Mouse (Mus musculus) heart, embryonic 16.5 days (tissue): ENCODE measurements around the gene Nr1d2. TPM values are rescaled to one million over a fixed set of nuclear protein-coding genes. Genes with fewer than 3 reads are reported as not detected.
A peak's percentile ranks its signal among the peaks of the same experiment; 100 is the strongest.
"Not testable (repeated sequence)": the region's sequence is repeated elsewhere in the genome, so short reads cannot be mapped to it uniquely, and the experiment has no call there.

Experiments
- ATAC-seq: fragments of 200-750 bp; cut with Nextera tagmentation; replicated peaks from 2 replicates; pipeline ENCODE4 v1.8.0; 2017; ENCODE audit warnings: moderate number of reproducible peaks; ENCODE audit not compliant: insufficient read depth, low FRiP score; ENCODE audit errors: extremely low read depth
- H3K27ac ChIP-seq: fragments of 300-500 bp; sonication (generic); 2 replicates; pipeline ENCODE4 v1.5.1; 2014; ENCODE audit warnings: mild to moderate bottlenecking, low read length, control low read depth, moderate library complexity
- H3K27me3 ChIP-seq: fragments of 300-500 bp; sonication (generic); 2 replicates; pipeline ENCODE4 v1.6.1; 2014; ENCODE audit warnings: low read length, mixed read lengths; ENCODE audit not compliant: control insufficient read depth, insufficient read depth
- H3K36me3 ChIP-seq: fragments of 300-500 bp; sonication (generic); 2 replicates; pipeline ENCODE4 v1.6.1; 2014; ENCODE audit not compliant: control insufficient read depth, insufficient read depth
- H3K4me1 ChIP-seq: fragments of 300-500 bp; sonication (generic); 2 replicates; pipeline ENCODE4 v1.6.1; 2014; ENCODE audit warnings: low read length, mixed read lengths; ENCODE audit not compliant: control insufficient read depth, insufficient read depth
- H3K4me2 ChIP-seq: fragments of 300-500 bp; sonication (generic); 2 replicates; pipeline ENCODE4 v1.6.1; 2014; ENCODE audit warnings: low read depth, mild to moderate bottlenecking, control low read depth, low read length
- H3K4me3 ChIP-seq: fragments of 300-500 bp; sonication (generic); 2 replicates; pipeline ENCODE4 v1.5.1; 2014; ENCODE audit warnings: mild to moderate bottlenecking, control low read depth, low read length
- H3K9ac ChIP-seq: fragments of 300-500 bp; sonication (generic); 2 replicates; pipeline ENCODE4 v1.6.1; 2014; ENCODE audit warnings: low read length, control low read depth
- H3K9me3 ChIP-seq: fragments of 300-500 bp; sonication (generic); replicated peaks from 2 replicates; pipeline ENCODE4 v1.6.1; 2016; ENCODE audit warnings: low read length; ENCODE audit not compliant: control insufficient read depth
- WGBS: fragments of 180-500 bp; shearing (Covaris S2); extraction: QIAGEN DNeasy Blood & Tissue Kit; methylation state at CpG from one replicate; pipeline ENCODE4 v1.1.7; 2014; 5-methylcytosine and 5-hydroxymethylcytosine counted together
- polyA plus RNA-seq: library from polyadenylated mRNA; unstranded; fragments of >200 nt; fragmentation: Nextera tagmentation; extraction: Ambion mirVana; gene quantifications from 2 replicates; pipeline ENCODE4 v1.2.1, GENCODE M21; 2015

The Nr1d2 gene
- polyA plus RNA-seq, 1 experiment from 2014 or later, result 12.3 TPM

- H3K4me2 ChIP-seq, result no peak overlapping the region
- no peak overlapping the region for H3K9ac ChIP-seq
- H3K36me3 ChIP-seq, result no peaks in the 10 kb centered on the region
- no peaks in the 10 kb centered on the region for H3K27me3 ChIP-seq
- no peak overlapping the region for H3K27ac ChIP-seq
- no peaks in the 10 kb centered on the region for H3K9me3 ChIP-seq
- ATAC-seq, result no peak
- H3K4me1 ChIP-seq, result no peaks in the 10 kb centered on the region
- H3K4me3 ChIP-seq, result no peak overlapping the region
- 43% methylated on average over 1 of the region's 1 CpGs for WGBS
Observed at GRCm38 (mm10) chr14:18217158-18217557, 21.8 kb downstream of the Nr1d2 start.

DNA sequence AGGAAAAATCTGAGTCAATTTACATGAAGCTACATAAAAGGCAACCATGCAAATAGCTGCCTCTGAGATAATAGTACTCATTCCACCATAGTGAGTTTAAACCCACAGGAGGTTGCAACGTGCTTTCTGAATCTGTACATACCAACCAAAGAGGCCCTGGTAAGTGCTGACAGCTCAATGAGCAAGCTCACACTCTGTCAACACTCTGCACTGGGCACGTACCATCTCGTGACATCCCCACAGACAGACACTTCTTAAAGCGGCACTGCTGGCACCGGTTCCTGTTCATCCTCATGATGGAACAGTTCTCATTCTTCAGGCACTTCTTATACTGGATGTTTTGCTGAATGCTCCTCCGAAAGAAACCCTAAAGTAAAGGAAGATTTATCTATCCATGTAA is 22.5 kb downstream of the Nr1d2 start:
- no peak overlapping the region for H3K4me2 ChIP-seq
- no peaks in the 10 kb centered on the region for H3K36me3 ChIP-seq
- H3K4me3 ChIP-seq, result no peak overlapping the region
- H3K27me3 ChIP-seq, result no peaks in the 10 kb centered on the region
- H3K9ac ChIP-seq, result no peak overlapping the region
- 48% methylated on average over 6 of the region's 6 CpGs for WGBS
- peak; percentile 83; the same call in 1 of the 2 replicates for ATAC-seq
- H3K4me1 ChIP-seq, result no peaks in the 10 kb centered on the region
- no peak overlapping the region for H3K27ac ChIP-seq
- no peaks in the 10 kb centered on the region for H3K9me3 ChIP-seq

DNA sequence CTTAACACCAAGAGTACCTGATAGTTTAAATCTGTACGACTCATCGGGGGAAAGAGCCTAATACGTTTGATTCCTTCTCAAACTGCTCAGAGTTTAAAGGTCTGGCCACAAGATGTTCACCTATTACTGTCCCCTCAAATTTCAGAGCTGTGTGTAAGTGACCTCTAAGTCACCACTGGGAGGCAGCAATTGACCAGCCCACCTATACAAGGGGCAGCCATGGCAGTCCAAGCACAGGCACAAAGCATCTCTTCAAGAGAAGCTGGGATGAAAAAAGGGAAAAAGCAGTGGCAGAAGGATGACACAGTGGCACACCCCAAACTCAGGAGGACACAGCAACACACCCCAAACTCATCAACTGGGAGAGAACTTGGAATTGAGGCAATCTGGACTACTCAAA is 28.1 kb downstream of the Nr1d2 start:
- Histone ChIP-seq H3K4me1 (no peaks in the 10 kb centered on the region), H3K9me3 (no peaks in the 10 kb centered on the region), H3K4me2 (no peak overlapping the region), H3K27ac (no peak overlapping the region), H3K27me3 (no peaks in the 10 kb centered on the region), H3K9ac (no peak overlapping the region), H3K36me3 (peaks cover 4% of the 10 kb centered on the region; the same call in 1 of the 2 replicates), H3K4me3 (no peak overlapping the region)
- WGBS, result 79% methylated on average over 3 of the region's 3 CpGs
- no peak for ATAC-seq

- H3K36me3 ChIP-seq, H3K9ac ChIP-seq, H3K4me2 ChIP-seq, H3K4me3 ChIP-seq, H3K4me1 ChIP-seq, ATAC-seq, H3K27me3 ChIP-seq, H3K9me3 ChIP-seq, H3K27ac ChIP-seq: not testable (repeated sequence)
- 94% methylated on average over 1 of the region's 1 CpGs for WGBS
Observed at GRCm38 (mm10) chr14:18204315-18204714, 34.6 kb downstream of the Nr1d2 start.

DNA sequence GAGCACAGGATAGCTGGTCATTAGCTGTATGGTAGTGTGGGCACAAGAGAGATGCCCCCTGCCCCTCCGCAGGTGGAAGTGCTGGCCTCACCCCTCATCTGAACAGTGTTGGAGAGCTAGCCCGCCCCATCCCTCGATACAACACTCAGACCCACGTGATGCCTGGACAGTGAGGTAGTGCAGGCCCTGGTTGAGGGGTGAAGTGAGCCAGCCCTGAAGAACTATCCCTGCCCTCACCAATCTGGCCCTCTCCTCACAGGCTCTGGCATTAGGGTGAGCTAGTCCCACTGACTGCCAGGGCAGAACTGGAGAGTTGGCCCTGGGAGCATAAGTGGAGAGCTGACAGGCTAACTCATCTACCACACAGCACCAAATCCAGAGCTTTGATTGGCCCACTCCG is 37.5 kb downstream of the Nr1d2 start:
- Histone ChIP-seq H3K4me1 (no peaks in the 10 kb centered on the region), H3K4me2 (no peak overlapping the region), H3K27me3 (no peaks in the 10 kb centered on the region), H3K4me3 (no peak overlapping the region), H3K27ac (no peak overlapping the region), H3K9ac (no peak overlapping the region), H3K36me3 (no peaks in the 10 kb centered on the region; the same call in 1 of the 2 replicates), H3K9me3 (no peaks in the 10 kb centered on the region)
- 86% methylated on average over 5 of the region's 5 CpGs for WGBS
- no peak for ATAC-seq

DNA sequence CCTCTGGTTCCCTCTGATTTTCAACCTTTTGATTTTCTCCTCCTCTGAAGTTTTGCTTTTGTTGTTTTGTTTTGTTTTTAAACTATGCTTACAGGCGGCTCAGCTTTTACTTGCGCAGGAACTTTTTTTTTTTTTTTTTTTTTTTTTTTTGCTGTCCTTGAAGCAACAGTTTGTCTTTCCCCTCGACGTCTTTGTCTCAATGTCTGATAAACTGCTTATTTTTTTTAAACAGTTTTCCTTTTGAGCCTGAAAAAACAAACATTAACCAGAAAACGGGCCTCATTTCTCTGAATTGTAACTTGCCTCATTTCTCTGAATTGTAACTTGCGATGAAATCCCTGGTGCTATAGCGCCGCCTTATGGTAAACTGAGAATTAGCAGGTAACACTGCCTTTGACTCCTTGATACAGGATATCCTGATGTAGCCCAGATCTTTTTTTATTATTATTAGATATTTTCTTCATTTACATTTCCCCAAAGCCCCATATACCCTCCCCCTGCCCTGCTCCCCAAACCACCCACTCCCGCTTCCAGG is 52.0 kb downstream of the Nr1d2 start:
- Histone ChIP-seq H3K27me3 (no peaks in the 10 kb centered on the region), H3K9ac (no peak overlapping the region), H3K36me3 (no peaks in the 10 kb centered on the region), H3K9me3 (no peaks in the 10 kb centered on the region), H3K4me2 (no peak overlapping the region), H3K4me1 (no peaks in the 10 kb centered on the region), H3K27ac (no peak overlapping the region), H3K4me3 (no peak overlapping the region)
- no peak for ATAC-seq
- WGBS, result 46% methylated on average over 9 of the region's 9 CpGs

DNA sequence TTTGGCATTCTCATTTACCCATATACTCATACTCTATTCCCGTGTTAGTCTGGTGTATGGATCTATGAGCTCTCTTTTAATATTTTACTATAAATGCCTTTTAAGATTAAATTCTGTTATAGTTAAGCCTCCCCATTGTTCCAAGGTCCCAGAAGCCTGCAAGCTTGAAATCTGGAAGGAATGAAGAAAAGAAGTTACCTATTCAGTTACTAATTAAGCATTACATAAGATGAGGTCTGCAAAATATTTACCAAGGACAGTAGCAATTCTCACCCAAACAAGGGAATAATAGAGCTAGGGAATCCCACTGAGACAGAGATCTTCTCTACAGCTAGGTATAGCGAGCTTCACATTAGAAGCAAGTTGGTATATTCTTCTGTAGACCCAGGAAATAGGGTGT is 61.4 kb downstream of the Nr1d2 start:
- not testable (repeated sequence) for H3K36me3 ChIP-seq, H3K4me1 ChIP-seq, H3K27me3 ChIP-seq, H3K4me2 ChIP-seq, H3K9me3 ChIP-seq, H3K9ac ChIP-seq, H3K4me3 ChIP-seq, H3K27ac ChIP-seq, ATAC-seq
- WGBS, result 66% methylated on average over 2 of the region's 2 CpGs

GRCm38 (mm10) chr14:18167597-18167996 is 71.3 kb downstream of the Nr1d2 start:
- H3K9me3 ChIP-seq, result no peaks in the 10 kb centered on the region
- no peaks in the 10 kb centered on the region for H3K36me3 ChIP-seq
- H3K27me3 ChIP-seq, result no peaks in the 10 kb centered on the region
- no peak overlapping the region for H3K9ac ChIP-seq
- H3K27ac ChIP-seq, result no peak overlapping the region
- no peak overlapping the region for H3K4me3 ChIP-seq
- WGBS, result 78% methylated on average over 3 of the region's 3 CpGs
- H3K4me1 ChIP-seq, result no peaks in the 10 kb centered on the region
- H3K4me2 ChIP-seq, result no peak overlapping the region
- no peak for ATAC-seq

DNA sequence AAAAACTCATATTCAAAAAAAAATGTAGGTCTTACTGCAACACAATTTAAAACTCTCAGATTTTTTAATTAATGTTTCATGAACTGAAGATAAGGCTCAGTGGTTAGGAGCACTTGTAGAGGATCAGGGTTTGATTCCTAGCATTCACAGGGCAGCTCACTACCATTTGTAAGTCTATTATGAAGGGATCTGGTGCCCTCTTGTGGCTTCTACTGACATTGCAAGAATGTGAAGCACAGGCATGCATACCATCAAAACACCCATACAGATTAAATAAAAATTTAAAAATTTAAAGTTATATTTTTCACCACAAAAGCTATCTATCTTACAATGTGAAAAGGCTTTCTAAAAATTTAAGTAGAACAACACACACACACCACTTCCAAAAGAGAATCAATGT is 71.9 kb downstream of the Nr1d2 start:
- Histone ChIP-seq H3K9me3 (no peaks in the 10 kb centered on the region), H3K4me3 (no peak overlapping the region), H3K4me1 (no peaks in the 10 kb centered on the region), H3K9ac (no peak overlapping the region), H3K4me2 (no peak overlapping the region), H3K27me3 (no peaks in the 10 kb centered on the region), H3K36me3 (no peaks in the 10 kb centered on the region), H3K27ac (no peak overlapping the region)
- no peak for ATAC-seq
